ENCODE assay signal across 8 mouse cellular contexts in the genomic region with DNA sequence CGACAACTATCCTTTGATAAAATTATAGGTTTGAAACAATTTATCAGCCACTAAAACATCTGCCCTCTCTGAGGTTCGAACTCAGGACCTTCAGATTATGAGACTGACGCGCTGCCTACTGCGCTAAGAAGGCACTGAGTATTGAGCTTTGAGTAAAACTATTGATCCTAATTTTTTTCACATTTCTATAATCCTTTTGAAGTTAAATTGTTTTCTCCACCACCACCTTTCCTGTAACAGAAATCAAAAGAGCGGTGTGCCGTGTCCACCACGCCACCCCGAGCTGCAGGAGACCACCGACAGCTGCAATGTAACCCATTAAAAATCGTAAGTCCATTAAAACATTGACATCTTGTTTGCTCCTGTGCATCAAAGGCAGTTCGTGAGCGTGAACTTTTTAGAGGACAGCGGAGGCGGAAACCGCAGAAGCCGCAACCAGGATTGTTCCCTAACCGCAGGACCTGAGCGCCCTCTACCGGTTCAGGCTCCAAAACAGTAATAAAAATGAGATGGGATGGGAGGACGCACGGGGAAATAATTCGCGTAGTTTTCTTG. TPM values are rescaled to one million over a fixed set of nuclear protein-coding genes. Genes with fewer than 3 reads are reported as not detected.
DNase-seq lines count a peak whose midpoint lies in the region; ATAC-seq lines count a peak whose summit lies in the region.

No protein-coding gene starts in this region.

- no peak overlapping the region for H3K27ac ChIP-seq in hindbrain, embryonic 12.5 days

- peak; percentile 86 for DNase-seq in NIH3T3 (ENCODE audit: low read depth)
- peak; percentile 76 for DNase-seq in cerebellum, adult 9-10 months
- peak; percentile 14 to 77 for DNase-seq in frontal cortex, postnatal 10 days (ENCODE audit: low spot score in 2 of 2)
- peak; percentile 80 to 86 for DNase-seq in layer of hippocampus, postnatal 14 days (ENCODE audit: low spot score in 2 of 2)
- peak; percentile 87 for DNase-seq in lung, postnatal 14 days
- DNase-seq in right cerebral cortex, adult 18-20 months: peak; percentile 81
- peak; percentile 38 for DNase-seq in urinary bladder, postnatal 10 days (ENCODE audit: low spot score)

- peak; percentile 64 for ATAC-seq in hindbrain, embryonic 12.5 days (ENCODE audit: low FRiP score)

- no peaks in the 10 kb centered on the region; the same call in 1 of the 2 replicates for H3K27me3 ChIP-seq in hindbrain, embryonic 12.5 days

- peak overlapping the region; percentile 50 for H3K4me2 ChIP-seq in hindbrain, embryonic 12.5 days (replicated peaks)

- peaks cover 5% of the 10 kb centered on the region; the same call in 1 of the 2 replicates for H3K4me1 ChIP-seq in hindbrain, embryonic 12.5 days

- peak overlapping the region; percentile 37 for H3K4me3 ChIP-seq in hindbrain, embryonic 12.5 days

- 0% methylated on average over 24 of the region's 24 CpGs for WGBS in hindbrain, embryonic 12.5 days

- no peaks in the 10 kb centered on the region for H3K36me3 ChIP-seq in hindbrain, embryonic 12.5 days

- H3K9me3 ChIP-seq in hindbrain, embryonic 12.5 days (replicated peaks): no peaks in the 10 kb centered on the region

- peak overlapping the region; percentile 48; the same call in 1 of the 2 replicates for H3K9ac ChIP-seq in hindbrain, embryonic 12.5 days

RNA-seq across cellular contexts. Expression of a gene that starts 14.8 kb away (rescaled TPM):
- 0.85 TPM in 1 of 2 replicates, not detected in the other for polyA plus RNA-seq in hindbrain, embryonic 12.5 days (2016; fragmentation: Nextera tagmentation; extraction: Ambion mirVana)
- not detected for total RNA-seq in layer of hippocampus, postnatal 14 days (2021)

RNA-seq across cellular contexts. Expression of a gene that starts 20.0 kb away (rescaled TPM):
- not detected in 2 replicates for polyA plus RNA-seq in hindbrain, embryonic 12.5 days (2016; fragmentation: Nextera tagmentation; extraction: Ambion mirVana)
- not detected for total RNA-seq in layer of hippocampus, postnatal 14 days (2021)

RNA-seq across cellular contexts. Expression of a gene that starts 34.2 kb away (rescaled TPM):
- not detected in 2 replicates for polyA plus RNA-seq in hindbrain, embryonic 12.5 days (2016; fragmentation: Nextera tagmentation; extraction: Ambion mirVana)
- not detected for total RNA-seq in layer of hippocampus, postnatal 14 days (2021)

RNA-seq across cellular contexts. Expression of a gene that starts 35.9 kb away (rescaled TPM):
- polyA plus RNA-seq in hindbrain, embryonic 12.5 days (2016; fragmentation: Nextera tagmentation; extraction: Ambion mirVana): 16.6 and 17.0 TPM in 2 replicates
- 1 to 10 TPM; 8.3 to 9.0 TPM for total RNA-seq in layer of hippocampus, postnatal 14 days (2021)
